9 mouse cellular contexts compared by ENCODE assay signal in the genomic region with DNA sequence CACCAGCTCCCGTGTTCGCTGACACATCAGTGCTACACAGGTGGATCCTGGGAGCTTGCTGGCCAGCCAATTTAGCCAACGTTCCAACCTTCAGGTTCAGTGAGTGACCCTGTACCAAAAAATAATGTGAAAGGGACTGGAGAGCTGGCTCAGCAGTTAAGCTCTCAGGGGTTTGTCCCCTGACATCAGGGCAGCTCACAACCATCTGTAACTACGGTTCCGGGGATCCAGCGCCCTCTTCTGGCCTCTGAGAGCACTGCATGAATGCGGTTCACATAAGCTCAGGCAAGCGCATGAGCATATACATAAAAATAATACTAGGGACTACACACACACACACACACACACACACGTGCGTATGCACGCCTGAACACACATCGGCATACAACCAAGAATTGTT. TPM values are rescaled to one million over a fixed set of nuclear protein-coding genes. Genes with fewer than 3 reads are reported as not detected.
A peak's percentile ranks its signal among the peaks of the same experiment; 100 is the strongest.
DNase-seq lines count a peak whose midpoint lies in the region; ATAC-seq and TF ChIP-seq lines count a peak whose summit lies in the region.
"Had no signal": no experiment of that assay in that cellular context is flagged by ENCODE, and none has a peak within 500 bp of the region (broad histone marks: within the 10 kb centered on the region; RNA-seq: fewer than 3 reads in every experiment).

No protein-coding gene starts in this region.

- 56% methylated on average over 12 of the region's 12 CpGs for WGBS in heart, postnatal 0 days
- 58% methylated on average over 12 of the region's 12 CpGs for WGBS in thymus, adult 2 months
- WGBS in neural tube, embryonic 11.5 days, result 60% methylated on average over 12 of the region's 12 CpGs

- H3K9me3 ChIP-seq in heart, postnatal 0 days (replicated peaks; ENCODE audit: control insufficient read depth, low read length), result no peaks in the 10 kb centered on the region
- H3K9me3 ChIP-seq in neural tube, embryonic 11.5 days (ENCODE audit: control insufficient read depth, low read length), result no peaks in the 10 kb centered on the region
- H3K9me3 ChIP-seq: liver, embryonic 15.5 days had no signal

- peak; percentile 48 for TF ChIP-seq CTCF in heart, postnatal 0 days (IDR thresholded peaks at IDR 0.05; ENCODE audit: low read depth)
- peak; percentile 44; the same call in 1 of the 2 replicates for TF ChIP-seq CTCF in thymus, adult 2 months (IDR thresholded peaks at IDR 0.05; ENCODE audit: borderline replicate concordance, control insufficient read depth, extremely low read depth, insufficient read depth, low read length, poor library complexity)

- no peaks in the 10 kb centered on the region for H3K4me1 ChIP-seq in heart, postnatal 0 days (ENCODE audit: control insufficient read depth, insufficient read depth)
- H3K4me1 ChIP-seq in thymus, adult 2 months (replicated peaks; ENCODE audit: control insufficient read depth, insufficient read depth, low read length), result no peaks in the 10 kb centered on the region
- H3K4me1 ChIP-seq in neural tube, embryonic 11.5 days (ENCODE audit: control insufficient read depth, insufficient read depth, low read length), result peaks cover 22% of the 10 kb centered on the region

- H3K4me2 ChIP-seq in heart, postnatal 0 days (ENCODE audit: low read depth, low read length), result no peak overlapping the region
- no peak overlapping the region for H3K4me2 ChIP-seq in neural tube, embryonic 11.5 days (ENCODE audit: low read depth)
- H3K4me2 ChIP-seq: liver, embryonic 15.5 days had no signal

- no peak for TF ChIP-seq EP300 in heart, postnatal 0 days (IDR thresholded peaks at IDR 0.05; ENCODE audit: low read depth)

- no peak for DNase-seq in heart, postnatal 0 days (ENCODE audit: low spot score)
- no peak for DNase-seq in heart, adult 11 months
- peak; percentile 30 for DNase-seq in thymus, adult 2 months
- no peak for DNase-seq in thymus, adult 18-20 months
- DNase-seq in forelimb bud, embryonic 11.5 days (ENCODE audit: low read depth, low spot score), result peak; percentile 48
- peak; percentile 71 for DNase-seq in neural tube, embryonic 11.5 days (ENCODE audit: low spot score)
- no peak for DNase-seq in urinary bladder, postnatal 4 days (ENCODE audit: low spot score in 2 of 2)
- no peak for DNase-seq in gastrocnemius, postnatal 25 days

- no peak for ATAC-seq in heart, postnatal 0 days (ENCODE audit: insufficient read depth, low read depth)
- no peak for ATAC-seq in neural tube, embryonic 11.5 days (ENCODE audit: insufficient read depth, low FRiP score, low TSS enrichment)

- no peak overlapping the region for H3K27ac ChIP-seq in heart, postnatal 0 days (ENCODE audit: low read depth)
- no peak overlapping the region for H3K27ac ChIP-seq in thymus, adult 2 months (ENCODE audit: control insufficient read depth, insufficient read depth, low read length)
- H3K27ac ChIP-seq in neural tube, embryonic 11.5 days (ENCODE audit: low read depth, low read length), result no peak overlapping the region
- H3K27ac ChIP-seq: liver, embryonic 15.5 days had no signal

- H3K27me3 ChIP-seq in heart, postnatal 0 days (ENCODE audit: control insufficient read depth, insufficient read depth, low read length), result no peaks in the 10 kb centered on the region
- H3K27me3 ChIP-seq in thymus, adult 2 months (ENCODE audit: control insufficient read depth, insufficient read depth, low read length), result no peaks in the 10 kb centered on the region; the same call in 1 of the 2 replicates
- no peaks in the 10 kb centered on the region for H3K27me3 ChIP-seq in neural tube, embryonic 11.5 days (ENCODE audit: control insufficient read depth, insufficient read depth, low read length)

- no peak overlapping the region for H3K9ac ChIP-seq in heart, postnatal 0 days (replicated peaks; ENCODE audit: low read depth, low read length)
- no peak overlapping the region for H3K9ac ChIP-seq in neural tube, embryonic 11.5 days (ENCODE audit: low read length)
- H3K9ac ChIP-seq: liver, embryonic 15.5 days had no signal

- H3K36me3 ChIP-seq in heart, postnatal 0 days (replicated peaks; ENCODE audit: control insufficient read depth, insufficient read depth, low read length), result no peaks in the 10 kb centered on the region
- no peaks in the 10 kb centered on the region for H3K36me3 ChIP-seq in thymus, adult 2 months (ENCODE audit: control insufficient read depth, insufficient read depth, low read length)
- no peaks in the 10 kb centered on the region for H3K36me3 ChIP-seq in neural tube, embryonic 11.5 days (ENCODE audit: control insufficient read depth, insufficient read depth, low read length)
- H3K36me3 ChIP-seq: liver, embryonic 15.5 days had no signal

- no peak overlapping the region for H3K4me3 ChIP-seq in heart, postnatal 0 days (ENCODE audit: low read depth, low read length)
- no peak overlapping the region for H3K4me3 ChIP-seq in thymus, adult 2 months (ENCODE audit: control insufficient read depth, insufficient read depth, low read length)
- no peak overlapping the region for H3K4me3 ChIP-seq in neural tube, embryonic 11.5 days (ENCODE audit: low read depth, low read length)
- H3K4me3 ChIP-seq: liver, embryonic 15.5 days had no signal

- TF ChIP-seq POLR2A in thymus, adult 2 months (IDR thresholded peaks at IDR 0.05; ENCODE audit: control insufficient read depth, extremely low read depth, insufficient read depth, low read length, poor library complexity), result no peak

RNA-seq across cellular contexts. Expression of a gene that starts 11.2 kb away (rescaled TPM):
- total RNA-seq in heart, postnatal 0 days (2014; rRNA removed; ENCODE audit: low replicate concordance), result not detected in 2 replicates
- not detected in 2 replicates for polyA plus RNA-seq in heart, postnatal 0 days (2015; fragmentation: Nextera tagmentation; extraction: Ambion mirVana)
- polyA plus RNA-seq in thymus, adult 2 months (2012; rRNA removed), result 0.03 TPM in 1 of 2 replicates, not detected in the other
- polyA plus RNA-seq in neural tube, embryonic 11.5 days (2014; fragmentation: Nextera tagmentation; extraction: Ambion mirVana), result 8.8 and 8.9 TPM in 2 replicates
- total RNA-seq in gastrocnemius, postnatal 25 days (2021), result not detected
- polyA plus RNA-seq: liver, embryonic 15.5 days had no signal

Comparison
In these comparisons a context has a peak if more than half of its experiments do, and no peak if none do; other contexts are left out.
1. DNase-seq: peak in thymus, adult 2 months (single experiment), forelimb bud, embryonic 11.5 days (single experiment) and neural tube, embryonic 11.5 days (single experiment); none in heart, postnatal 0 days (single experiment), heart, adult 11 months (single experiment), thymus, adult 18-20 months (0 of 2), urinary bladder, postnatal 4 days (0 of 2) and gastrocnemius, postnatal 25 days (single experiment).